Mouse (Mus musculus): ENCODE measurements around the gene Cabp4. TPM values are rescaled to one million over a fixed set of nuclear protein-coding genes. Genes with fewer than 3 reads are reported as not detected.

Cabp4 gene
- polyA plus RNA-seq, 1 experiment from 2014 or later: not detected

DNA sequence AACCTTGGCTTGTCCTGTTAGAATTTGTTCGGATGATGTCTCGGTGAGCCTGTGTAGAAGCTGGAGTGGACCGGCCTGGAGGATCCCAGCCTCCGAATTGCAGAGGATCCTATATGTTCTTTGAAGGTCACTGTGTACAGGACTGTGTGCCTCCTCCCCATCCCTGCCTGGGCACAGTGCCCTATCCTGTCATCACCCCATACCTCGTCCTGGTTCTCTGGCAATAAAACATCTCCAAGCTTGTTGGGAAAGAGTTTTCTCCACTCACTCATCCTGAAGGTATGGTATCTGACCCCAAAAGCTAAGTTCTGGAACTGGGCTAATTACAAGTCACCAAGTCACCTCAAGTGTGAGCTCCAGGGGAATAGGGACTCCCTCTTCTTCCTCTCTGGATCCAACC is 56.7 kb downstream of the Cabp4 start:
- 66% methylated on average over 5 of the region's 5 CpGs for WGBS
- H3K4me3 ChIP-seq: no peak overlapping the region
- no peaks in the 10 kb centered on the region for H3K36me3 ChIP-seq
- no peak overlapping the region for H3K9ac ChIP-seq
- peaks cover 57% of the 10 kb centered on the region for H3K27me3 ChIP-seq (replicated peaks)
- ATAC-seq (ENCODE audit: extremely low read depth, insufficient number of reproducible peaks, low FRiP score, low TSS enrichment): no peak
- peaks cover 13% of the 10 kb centered on the region for H3K4me1 ChIP-seq
- no peak overlapping the region for H3K4me2 ChIP-seq
- H3K9me3 ChIP-seq: no peaks in the 10 kb centered on the region
- H3K27ac ChIP-seq (replicated peaks): 0 out of 2 replicates have a peak overlapping the region, but pooled peaks have one; percentile 2

DNA sequence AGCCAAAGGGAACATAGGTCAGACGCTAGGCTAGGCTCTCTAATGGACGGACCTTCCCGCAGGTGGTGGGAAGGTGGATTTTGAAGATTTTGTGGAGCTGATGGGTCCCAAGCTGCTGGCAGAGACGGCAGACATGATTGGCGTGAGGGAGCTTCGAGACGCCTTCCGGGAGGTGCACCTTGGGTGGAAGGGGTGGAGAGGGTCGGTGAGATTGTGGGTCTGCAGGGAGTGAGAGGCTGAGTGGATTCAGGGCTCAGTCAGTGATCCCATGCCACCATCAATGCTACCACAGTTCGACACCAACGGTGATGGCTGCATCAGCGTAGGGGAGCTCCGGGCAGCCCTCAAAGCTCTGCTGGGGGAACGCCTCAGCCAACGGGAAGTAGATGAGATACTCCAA is 57.7 kb downstream of the Cabp4 start:
- ATAC-seq (ENCODE audit: extremely low read depth, insufficient number of reproducible peaks, low FRiP score, low TSS enrichment): no peak
- no peak overlapping the region for H3K9ac ChIP-seq
- H3K4me1 ChIP-seq: peaks cover 13% of the 10 kb centered on the region
- H3K27me3 ChIP-seq (replicated peaks): peaks cover 60% of the 10 kb centered on the region
- no peaks in the 10 kb centered on the region for H3K9me3 ChIP-seq
- H3K4me2 ChIP-seq: no peak overlapping the region
- H3K27ac ChIP-seq (replicated peaks): no peak overlapping the region
- WGBS: 86% methylated on average over 15 of the region's 15 CpGs
- no peak overlapping the region for H3K4me3 ChIP-seq
- no peaks in the 10 kb centered on the region for H3K36me3 ChIP-seq

Other genes starting within 250 kb of the Cabp4 start
- gene Tcirg1, start 236.9 kb downstream of the Cabp4 start, polyA plus RNA-seq (2015; fragmentation: Nextera tagmentation; extraction: Ambion mirVana): 22.7 and 25.1 TPM in 2 replicates
- gene Ndufs8, start 231.3 kb downstream of the Cabp4 start, polyA plus RNA-seq (2015; fragmentation: Nextera tagmentation; extraction: Ambion mirVana): 361 and 400 TPM in 2 replicates
- 2.2 and 2.3 TPM in 2 replicates for gene Aldh3b1, start 214.2 kb downstream of the Cabp4 start, polyA plus RNA-seq (2015; fragmentation: Nextera tagmentation; extraction: Ambion mirVana)
- gene Unc93b1, start 208.8 kb downstream of the Cabp4 start, polyA plus RNA-seq (2015; fragmentation: Nextera tagmentation; extraction: Ambion mirVana): 12.4 and 13.6 TPM in 2 replicates
- gene Aldh3b3, start 185.4 kb downstream of the Cabp4 start, polyA plus RNA-seq (2015; fragmentation: Nextera tagmentation; extraction: Ambion mirVana): not detected in 2 replicates
- gene Aldh3b2, start 171.7 kb downstream of the Cabp4 start, polyA plus RNA-seq (2015; fragmentation: Nextera tagmentation; extraction: Ambion mirVana): 0.06 TPM in 1 of 2 replicates, not detected in the other
- gene Acy3, start 157.5 kb downstream of the Cabp4 start, polyA plus RNA-seq (2015; fragmentation: Nextera tagmentation; extraction: Ambion mirVana): 10.4 and 10.8 TPM in 2 replicates
- not detected in 2 replicates for gene Tbx10, start 151.3 kb downstream of the Cabp4 start, polyA plus RNA-seq (2015; fragmentation: Nextera tagmentation; extraction: Ambion mirVana)
- gene Nudt8, start 143.5 kb downstream of the Cabp4 start, polyA plus RNA-seq (2015; fragmentation: Nextera tagmentation; extraction: Ambion mirVana): 51.7 and 60.0 TPM in 2 replicates
- gene Gm49405, start 143.4 kb downstream of the Cabp4 start, polyA plus RNA-seq (2015; fragmentation: Nextera tagmentation; extraction: Ambion mirVana): 4.1 and 5.4 TPM in 2 replicates
- 80.5 and 99.3 TPM in 2 replicates for gene Doc2g, start 140.7 kb downstream of the Cabp4 start, polyA plus RNA-seq (2015; fragmentation: Nextera tagmentation; extraction: Ambion mirVana)
- 407 and 462 TPM in 2 replicates for gene Ndufv1, start 131.2 kb downstream of the Cabp4 start, polyA plus RNA-seq (2015; fragmentation: Nextera tagmentation; extraction: Ambion mirVana)
- gene Gstp1, start 106.0 kb downstream of the Cabp4 start, polyA plus RNA-seq (2015; fragmentation: Nextera tagmentation; extraction: Ambion mirVana): 380 and 421 TPM in 2 replicates
- gene Gstp2, start 98.0 kb downstream of the Cabp4 start, polyA plus RNA-seq (2015; fragmentation: Nextera tagmentation; extraction: Ambion mirVana): 5.1 and 5.9 TPM in 2 replicates
- 0.29 and 0.61 TPM in 2 replicates for gene Gstp3, start 84.5 kb downstream of the Cabp4 start, polyA plus RNA-seq (2015; fragmentation: Nextera tagmentation; extraction: Ambion mirVana)
- gene Cabp2, start 62.5 kb downstream of the Cabp4 start, polyA plus RNA-seq (2015; fragmentation: Nextera tagmentation; extraction: Ambion mirVana): not detected in 2 replicates
- gene Cdk2ap2, start 46.9 kb downstream of the Cabp4 start, polyA plus RNA-seq (2015; fragmentation: Nextera tagmentation; extraction: Ambion mirVana): 64.5 and 64.9 TPM in 2 replicates
- 18.2 and 21.8 TPM in 2 replicates for gene Pitpnm1, start 44.0 kb downstream of the Cabp4 start, polyA plus RNA-seq (2015; fragmentation: Nextera tagmentation; extraction: Ambion mirVana)
- 84.3 and 96.3 TPM in 2 replicates for gene Aip, start 18.2 kb downstream of the Cabp4 start, polyA plus RNA-seq (2015; fragmentation: Nextera tagmentation; extraction: Ambion mirVana)
- not detected in 2 replicates for gene Gpr152, start 4.2 kb downstream of the Cabp4 start, polyA plus RNA-seq (2015; fragmentation: Nextera tagmentation; extraction: Ambion mirVana)
- gene Coro1b, start 4.6 kb upstream of the Cabp4 start, polyA plus RNA-seq (2015; fragmentation: Nextera tagmentation; extraction: Ambion mirVana): 107 and 122 TPM in 2 replicates
- 1.2 and 1.4 TPM in 2 replicates for gene Ptprcap, start 9.6 kb upstream of the Cabp4 start, polyA plus RNA-seq (2015; fragmentation: Nextera tagmentation; extraction: Ambion mirVana)
- 46.0 and 47.1 TPM in 2 replicates for gene Rps6kb2, start 19.3 kb upstream of the Cabp4 start, polyA plus RNA-seq (2015; fragmentation: Nextera tagmentation; extraction: Ambion mirVana)
- 4.4 and 5.0 TPM in 2 replicates for gene Carns1, start 31.4 kb upstream of the Cabp4 start, polyA plus RNA-seq (2015; fragmentation: Nextera tagmentation; extraction: Ambion mirVana)
- gene Tbc1d10c, start 47.3 kb upstream of the Cabp4 start, polyA plus RNA-seq (2015; fragmentation: Nextera tagmentation; extraction: Ambion mirVana): 2.0 and 2.7 TPM in 2 replicates
- gene Ppp1ca, start 48.0 kb upstream of the Cabp4 start, polyA plus RNA-seq (2015; fragmentation: Nextera tagmentation; extraction: Ambion mirVana): 642 and 729 TPM in 2 replicates
- 21.3 and 22.2 TPM in 2 replicates for gene Rad9a, start 57.6 kb upstream of the Cabp4 start, polyA plus RNA-seq (2015; fragmentation: Nextera tagmentation; extraction: Ambion mirVana)
- 1.1 and 1.9 TPM in 2 replicates for gene Clcf1, start 70.2 kb upstream of the Cabp4 start, polyA plus RNA-seq (2015; fragmentation: Nextera tagmentation; extraction: Ambion mirVana)
- gene AC109138.7, start 70.3 kb upstream of the Cabp4 start, polyA plus RNA-seq (2015; fragmentation: Nextera tagmentation; extraction: Ambion mirVana): not detected in 2 replicates
- gene Pold4, start 87.9 kb upstream of the Cabp4 start, polyA plus RNA-seq (2015; fragmentation: Nextera tagmentation; extraction: Ambion mirVana): 19.9 and 23.5 TPM in 2 replicates
- 5.0 and 6.7 TPM in 2 replicates for gene Ssh3, start 125.1 kb upstream of the Cabp4 start, polyA plus RNA-seq (2015; fragmentation: Nextera tagmentation; extraction: Ambion mirVana)
- gene Ankrd13d, start 139.1 kb upstream of the Cabp4 start, polyA plus RNA-seq (2015; fragmentation: Nextera tagmentation; extraction: Ambion mirVana): 1.0 and 1.6 TPM in 2 replicates
- gene Grk2, start 162.2 kb upstream of the Cabp4 start, polyA plus RNA-seq (2015; fragmentation: Nextera tagmentation; extraction: Ambion mirVana): 9.4 and 12.9 TPM in 2 replicates